Mouse (Mus musculus) bone marrow, adult 2 months (tissue): ENCODE measurements around the gene Sod1.

Source experiments
- CTCF ChIP-seq: fragments of 200-500 bp; IDR thresholded peaks from 2 replicates; pipeline ENCODE4 v1.5.1; 2011; ENCODE audit warnings: low read length, control low read depth; ENCODE audit not compliant: control insufficient read depth, insufficient read depth
- POLR2A ChIP-seq: fragments of 200-500 bp; IDR thresholded peaks from 2 replicates; pipeline ENCODE4 v1.6.1; 2011; ENCODE audit warnings: low read depth, mild to moderate bottlenecking, control low read depth, low read length, borderline replicate concordance; ENCODE audit not compliant: control insufficient read depth

- no peak for TF ChIP-seq CTCF
- TF ChIP-seq POLR2A: no peak
Measured at GRCm38 (mm10) chr16:90180975-90181374, 39.6 kb upstream of the Sod1 start.
